24 mouse cellular contexts compared by ENCODE assay signal in the genomic region with DNA sequence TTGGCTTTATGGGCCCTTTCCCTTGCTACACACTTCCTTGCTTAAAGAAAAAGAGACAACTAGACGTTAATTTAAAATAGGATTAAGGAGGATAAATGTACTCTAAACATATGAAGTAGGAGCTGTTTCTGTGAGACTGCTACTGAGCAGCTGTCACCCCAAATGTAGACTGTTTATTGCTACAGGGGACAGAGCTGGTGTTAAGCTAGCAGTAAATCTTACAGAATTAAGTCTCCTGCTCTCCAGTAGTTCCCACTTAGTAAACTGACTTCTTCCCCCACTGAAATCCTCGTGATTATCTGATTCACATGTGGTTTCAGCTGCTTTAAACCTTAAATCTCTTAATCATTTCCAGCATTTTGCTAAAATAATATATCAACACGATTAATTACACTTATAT.
A peak's percentile ranks its signal among the peaks of the same experiment; 100 is the strongest.
DNase-seq lines count a peak whose midpoint lies in the region; ATAC-seq and TF ChIP-seq lines count a peak whose summit lies in the region.
"Had no signal": no experiment of that assay in that cellular context is flagged by ENCODE, and none has a peak within 500 bp of the region (broad histone marks: within the 10 kb centered on the region; RNA-seq: fewer than 3 reads in every experiment).

No protein-coding gene starts in this region.

- H3K4me3 ChIP-seq in kidney, embryonic 14.5 days (ENCODE audit: low read length): no peak overlapping the region
- no peak overlapping the region for H3K4me3 ChIP-seq in kidney, postnatal 0 days (replicated peaks; ENCODE audit: low read depth, low read length)
- H3K4me3 ChIP-seq in kidney, adult 2 months (ENCODE audit: insufficient read depth, low read depth, low read length): no peak overlapping the region
- no peak overlapping the region for H3K4me3 ChIP-seq in lung, postnatal 0 days (ENCODE audit: low read depth, low read length)
- H3K4me3 ChIP-seq: embryonic facial prominence, embryonic 12.5 days; embryonic facial prominence, embryonic 15.5 days; erythroblast, embryonic 14.5 days; forebrain, embryonic 10.5 days; forebrain, embryonic 12.5 days had no signal

- TF ChIP-seq EP300 in lung, postnatal 0 days (IDR thresholded peaks at IDR 0.05): no peak

- DNase-seq in embryo, embryonic 11 days: peak; percentile 9
- DNase-seq in embryo, embryonic 10.5 days (ENCODE audit: low spot score): no peak
- DNase-seq in kidney, adult 9 months: no peak
- peak; percentile 64 for DNase-seq in kidney, postnatal 0 days (ENCODE audit: low spot score)
- no peak for DNase-seq in kidney, adult 2 months
- peak; percentile 1 for DNase-seq in lung, postnatal 0 days (ENCODE audit: low spot score)
- no peak for DNase-seq in lung, postnatal 4 days
- DNase-seq: adrenal gland, adult 2 months; adrenal gland, postnatal 10 days; adrenal gland, postnatal 25 days; cerebellum, adult 11 months; cerebellum, adult 18-20 months; cerebellum, adult 8-10 months; cerebellum, adult 9-11 months; cerebellum, postnatal 14 days; cerebellum, postnatal 36 days had no signal

- no peaks in the 10 kb centered on the region for H3K36me3 ChIP-seq in kidney, embryonic 14.5 days (ENCODE audit: control insufficient read depth, insufficient read depth, low read length)
- H3K36me3 ChIP-seq in kidney, postnatal 0 days (ENCODE audit: insufficient read depth, low read length): no peaks in the 10 kb centered on the region
- no peaks in the 10 kb centered on the region for H3K36me3 ChIP-seq in kidney, adult 2 months (ENCODE audit: control insufficient read depth, insufficient read depth, low read length)
- no peaks in the 10 kb centered on the region for H3K36me3 ChIP-seq in lung, postnatal 0 days (ENCODE audit: insufficient read depth, low read length)
- H3K36me3 ChIP-seq: embryonic facial prominence, embryonic 12.5 days; embryonic facial prominence, embryonic 15.5 days; forebrain, embryonic 10.5 days; forebrain, embryonic 12.5 days had no signal

- no peak for TF ChIP-seq CTCF in kidney, postnatal 0 days (IDR thresholded peaks at IDR 0.05; ENCODE audit: low read depth)
- no peak for TF ChIP-seq CTCF in kidney, adult 2 months (conservative IDR thresholded peaks at IDR 0.05; ENCODE audit: insufficient read depth, insufficient read length, low read depth, low read length)
- no peak for TF ChIP-seq CTCF in lung, postnatal 0 days (IDR thresholded peaks at IDR 0.05)

- no peak overlapping the region for H3K4me2 ChIP-seq in kidney, embryonic 14.5 days (replicated peaks; ENCODE audit: low read depth, low read length)
- no peak overlapping the region for H3K4me2 ChIP-seq in kidney, postnatal 0 days (ENCODE audit: low read length)
- no peak overlapping the region for H3K4me2 ChIP-seq in lung, postnatal 0 days (replicated peaks; ENCODE audit: low read depth, low read length)
- H3K4me2 ChIP-seq: embryonic facial prominence, embryonic 12.5 days; embryonic facial prominence, embryonic 15.5 days; forebrain, embryonic 12.5 days had no signal

- TF ChIP-seq POLR2A in kidney, adult 2 months (IDR thresholded peaks at IDR 0.05; ENCODE audit: low read depth, low read length): no peak

- H3K4me1 ChIP-seq in kidney, embryonic 14.5 days (ENCODE audit: control insufficient read depth, insufficient read depth, low read length): 0 out of 2 replicates have a peak, but pooled peaks cover 4% of the 10 kb centered on the region
- H3K4me1 ChIP-seq in kidney, postnatal 0 days (replicated peaks; ENCODE audit: insufficient read depth, low read length): no peaks in the 10 kb centered on the region
- no peaks in the 10 kb centered on the region for H3K4me1 ChIP-seq in kidney, adult 2 months (ENCODE audit: control insufficient read depth, insufficient read depth, low read length)
- no peaks in the 10 kb centered on the region for H3K4me1 ChIP-seq in lung, postnatal 0 days (ENCODE audit: insufficient read depth, low read depth, low read length)
- H3K4me1 ChIP-seq: embryonic facial prominence, embryonic 12.5 days; embryonic facial prominence, embryonic 15.5 days had no signal

- 25% methylated on average over 3 of the region's 3 CpGs for WGBS in kidney, embryonic 14.5 days
- 31% methylated on average over 3 of the region's 3 CpGs for WGBS in kidney, postnatal 0 days
- WGBS in kidney, adult 2 months: 30% methylated on average over 3 of the region's 3 CpGs
- 49% methylated on average over 3 of the region's 3 CpGs for WGBS in lung, postnatal 0 days

- H3K27me3 ChIP-seq in kidney, embryonic 14.5 days (ENCODE audit: control insufficient read depth, insufficient read depth, low read length): no peaks in the 10 kb centered on the region
- H3K27me3 ChIP-seq in kidney, postnatal 0 days (ENCODE audit: insufficient read depth, low read length): no peaks in the 10 kb centered on the region
- H3K27me3 ChIP-seq in kidney, adult 2 months (replicated peaks; ENCODE audit: control insufficient read depth, insufficient read depth, low read length): no peaks in the 10 kb centered on the region
- H3K27me3 ChIP-seq in lung, postnatal 0 days (replicated peaks; ENCODE audit: insufficient read depth, low read length): no peaks in the 10 kb centered on the region
- H3K27me3 ChIP-seq: embryonic facial prominence, embryonic 12.5 days; embryonic facial prominence, embryonic 15.5 days; forebrain, embryonic 12.5 days had no signal

- no peaks in the 10 kb centered on the region for H3K9me3 ChIP-seq in kidney, embryonic 14.5 days (ENCODE audit: control insufficient read depth, low read length)
- no peaks in the 10 kb centered on the region for H3K9me3 ChIP-seq in kidney, postnatal 0 days (replicated peaks; ENCODE audit: low read length)
- no peaks in the 10 kb centered on the region for H3K9me3 ChIP-seq in lung, postnatal 0 days (ENCODE audit: low read length)
- H3K9me3 ChIP-seq: embryonic facial prominence, embryonic 12.5 days; embryonic facial prominence, embryonic 15.5 days; forebrain, embryonic 12.5 days had no signal

- H3K9ac ChIP-seq in kidney, embryonic 14.5 days (ENCODE audit: low read depth, low read length): no peak overlapping the region
- H3K9ac ChIP-seq in kidney, postnatal 0 days (ENCODE audit: low read depth, low read length): no peak overlapping the region
- no peak overlapping the region for H3K9ac ChIP-seq in lung, postnatal 0 days (replicated peaks; ENCODE audit: low read depth)
- H3K9ac ChIP-seq: embryonic facial prominence, embryonic 12.5 days; embryonic facial prominence, embryonic 15.5 days; forebrain, embryonic 12.5 days had no signal

- H3K27ac ChIP-seq in kidney, embryonic 14.5 days (ENCODE audit: low read depth, low read length): no peak overlapping the region
- H3K27ac ChIP-seq in kidney, postnatal 0 days: no peak overlapping the region
- H3K27ac ChIP-seq in kidney, adult 2 months (ENCODE audit: insufficient read depth, low read depth, low read length): no peak overlapping the region
- H3K27ac ChIP-seq in lung, postnatal 0 days (ENCODE audit: low read length): no peak overlapping the region
- H3K27ac ChIP-seq: embryonic facial prominence, embryonic 12.5 days; embryonic facial prominence, embryonic 15.5 days; forebrain, embryonic 10.5 days; forebrain, embryonic 12.5 days had no signal

- ATAC-seq in kidney, embryonic 14.5 days (ENCODE audit: low FRiP score, low TSS enrichment): peak; percentile 43; the same call in 1 of the 2 replicates
- no peak for ATAC-seq in kidney, postnatal 0 days (replicated peaks; ENCODE audit: low FRiP score, low read depth)
- no peak for ATAC-seq in lung, postnatal 0 days
- ATAC-seq: forebrain, embryonic 14.5 days; forebrain, embryonic 16.5 days had no signal

Comparison
In these comparisons a context has a peak if more than half of its experiments do, and no peak if none do; other contexts are left out.
1. DNase-seq: peak in embryo, embryonic 11 days (single experiment), kidney, postnatal 0 days (single experiment) and lung, postnatal 0 days (single experiment); none in embryo, embryonic 10.5 days (single experiment), kidney, adult 9 months (single experiment), kidney, adult 2 months (single experiment) and lung, postnatal 4 days (0 of 2).